Mouse (Mus musculus): ENCODE results near the gene Gcnt4. TPM values are rescaled to one million over a fixed set of nuclear protein-coding genes. Genes with fewer than 3 reads are reported as not detected.

Gene Gcnt4
- polyA plus RNA-seq, 1 experiment from 2014 or later: 0.23 TPM

DNA sequence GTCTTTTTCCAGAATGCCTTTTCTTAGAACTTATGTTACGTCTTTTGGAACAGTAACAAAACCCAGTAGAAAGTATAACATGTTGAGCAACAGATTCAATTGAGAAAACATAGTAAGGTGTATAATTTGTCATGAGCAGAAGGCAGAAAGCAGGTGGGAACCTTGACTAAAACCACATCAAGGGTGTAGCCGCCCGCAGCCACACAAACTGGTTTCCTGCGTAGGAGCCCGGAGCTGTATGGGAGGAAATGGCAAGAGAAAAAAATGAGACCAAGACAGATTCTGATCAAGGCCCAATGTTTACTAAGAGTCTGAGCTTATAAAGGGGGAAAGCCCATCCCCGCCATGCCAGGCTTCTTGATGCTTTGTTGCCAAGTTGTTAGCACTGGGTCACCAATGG, 32.0 kb downstream of the Gcnt4 start:
- Histone ChIP-seq H3K4me3 (no peak overlapping the region), H3K4me2 (replicated peaks) (no peak overlapping the region), H3K4me1 (no peaks in the 10 kb centered on the region), H3K36me3 (no peaks in the 10 kb centered on the region), H3K9ac (no peak overlapping the region), H3K27me3 (no peaks in the 10 kb centered on the region), H3K27ac (no peak overlapping the region), H3K9me3 (no peaks in the 10 kb centered on the region)
- WGBS: 86% methylated on average over 6 of the region's 6 CpGs
- ATAC-seq (ENCODE audit: insufficient number of reproducible peaks, insufficient read depth, low FRiP score, low TSS enrichment): no peak

DNA sequence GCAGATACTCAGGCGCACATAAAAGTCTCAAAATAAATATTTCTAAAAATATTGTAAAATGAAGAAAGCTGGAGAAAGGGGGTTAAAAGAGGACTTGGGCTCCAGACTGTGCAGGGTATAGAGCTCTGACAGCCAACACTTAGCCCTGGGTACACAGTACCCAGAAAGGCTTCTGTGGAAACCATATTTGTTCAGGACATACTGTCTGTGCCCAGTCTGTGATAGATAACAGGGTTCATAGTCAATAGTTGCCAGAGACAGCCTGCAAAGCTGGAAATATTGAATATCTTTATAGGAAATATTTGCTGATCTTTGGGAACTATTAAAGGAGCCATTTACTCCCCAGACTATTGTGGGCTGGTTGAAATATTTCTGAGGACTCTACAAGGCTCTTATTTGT, 35.5 kb downstream of the Gcnt4 start:
- Histone ChIP-seq H3K36me3 (no peaks in the 10 kb centered on the region), H3K4me2 (replicated peaks) (no peak overlapping the region), H3K27me3 (no peaks in the 10 kb centered on the region), H3K9ac (no peak overlapping the region), H3K27ac (no peak overlapping the region), H3K4me1 (no peaks in the 10 kb centered on the region), H3K4me3 (no peak overlapping the region), H3K9me3 (no peaks in the 10 kb centered on the region)
- WGBS: 85% methylated on average over 1 of the region's 1 CpGs
- ATAC-seq (ENCODE audit: insufficient number of reproducible peaks, insufficient read depth, low FRiP score, low TSS enrichment): no peak

DNA sequence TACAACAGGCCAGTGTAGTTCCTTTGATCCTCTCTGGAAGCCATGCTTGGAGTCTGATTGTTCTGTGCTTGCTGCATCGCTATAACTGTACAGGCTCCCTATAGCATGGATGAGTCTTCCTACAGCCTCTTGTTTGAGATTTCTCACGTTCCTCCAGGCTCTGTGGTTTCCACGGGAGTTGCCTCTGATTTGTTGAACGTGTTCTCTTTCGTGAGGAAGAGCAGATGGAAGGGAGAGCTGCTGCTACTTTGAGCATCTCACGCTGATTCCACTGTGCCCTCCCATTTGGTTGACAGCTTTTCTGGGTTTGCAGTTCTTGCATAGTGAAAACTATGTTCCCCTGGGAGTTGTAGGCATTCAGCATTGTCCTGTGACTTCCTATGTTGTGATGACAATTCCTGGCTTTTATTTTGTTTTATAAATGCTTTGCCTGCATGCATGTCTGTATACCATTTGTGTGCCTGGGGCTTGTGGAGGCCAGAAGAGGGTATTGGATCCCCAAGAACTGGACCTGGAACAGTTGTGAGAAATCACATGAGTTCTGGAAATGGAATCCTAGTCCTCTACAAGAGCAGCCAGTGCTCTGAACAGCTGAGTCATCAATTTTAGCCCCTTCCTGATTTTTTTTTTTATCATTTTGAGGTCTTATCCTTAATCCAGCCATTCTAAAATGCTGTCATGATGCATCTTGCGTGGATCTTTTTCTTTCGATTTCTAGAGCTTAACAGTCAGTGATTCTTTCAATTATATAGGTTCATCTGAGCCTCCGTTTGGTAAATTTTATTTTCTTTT, 37.1 kb downstream of the Gcnt4 start:
- Histone ChIP-seq H3K4me1 (no peaks in the 10 kb centered on the region), H3K9ac (no peak overlapping the region), H3K9me3 (no peaks in the 10 kb centered on the region), H3K4me2 (replicated peaks) (no peak overlapping the region), H3K36me3 (no peaks in the 10 kb centered on the region), H3K4me3 (no peak overlapping the region), H3K27ac (no peak overlapping the region), H3K27me3 (no peaks in the 10 kb centered on the region)
- no peak for ATAC-seq (ENCODE audit: insufficient number of reproducible peaks, insufficient read depth, low FRiP score, low TSS enrichment)
- WGBS: 83% methylated on average over 9 of the region's 9 CpGs

DNA sequence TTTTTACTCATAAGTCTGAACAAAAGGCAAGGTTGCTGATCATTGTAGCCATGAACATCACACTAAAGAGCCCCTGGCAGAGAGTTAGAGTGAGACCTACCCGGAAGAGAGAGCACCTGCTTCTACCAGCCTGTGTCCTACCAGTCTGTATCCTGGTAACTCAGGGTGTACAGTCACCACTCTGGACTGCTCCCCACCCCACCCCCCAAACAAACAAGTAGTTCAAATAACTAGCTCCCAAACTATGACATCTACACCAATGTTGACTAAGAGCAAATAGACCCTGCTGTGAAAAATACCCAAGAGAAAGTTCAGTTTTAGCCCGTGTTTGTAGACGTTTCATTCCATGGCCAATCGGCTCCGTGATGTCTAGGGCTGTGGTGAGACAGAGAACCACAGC, 38.3 kb downstream of the Gcnt4 start:
- Histone ChIP-seq H3K9ac (no peak overlapping the region), H3K4me2 (replicated peaks) (no peak overlapping the region), H3K4me3 (no peak overlapping the region), H3K9me3 (no peaks in the 10 kb centered on the region), H3K36me3 (no peaks in the 10 kb centered on the region), H3K27ac (no peak overlapping the region), H3K4me1 (no peaks in the 10 kb centered on the region), H3K27me3 (no peaks in the 10 kb centered on the region)
- ATAC-seq (ENCODE audit: insufficient number of reproducible peaks, insufficient read depth, low FRiP score, low TSS enrichment): no peak
- WGBS: 92% methylated on average over 5 of the region's 5 CpGs

DNA sequence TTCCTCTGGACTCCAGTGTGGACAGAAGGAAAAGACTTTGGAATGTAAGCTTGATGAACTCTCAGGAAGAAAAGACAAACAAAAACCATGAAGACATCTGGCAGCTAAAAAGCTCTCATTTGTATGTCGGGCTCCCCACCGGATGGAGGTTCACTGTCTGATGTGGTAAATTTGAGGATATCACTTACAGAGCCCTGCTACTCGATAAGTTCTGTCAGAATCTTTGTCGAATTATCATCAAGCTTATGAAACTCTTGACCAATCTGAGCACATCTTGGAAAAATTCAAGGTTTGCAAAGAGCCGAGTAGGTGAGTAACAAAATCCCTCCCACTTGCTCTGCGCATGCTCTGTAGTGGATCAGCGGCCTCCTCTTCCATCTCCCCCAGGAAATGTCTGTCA, 40.5 kb downstream of the Gcnt4 start:
- Histone ChIP-seq H3K4me2 (replicated peaks) (no peak overlapping the region), H3K9ac (no peak overlapping the region), H3K27me3 (no peaks in the 10 kb centered on the region), H3K9me3 (no peaks in the 10 kb centered on the region), H3K4me3 (no peak overlapping the region), H3K27ac (no peak overlapping the region), H3K36me3 (no peaks in the 10 kb centered on the region), H3K4me1 (no peaks in the 10 kb centered on the region)
- no peak for ATAC-seq (ENCODE audit: insufficient number of reproducible peaks, insufficient read depth, low FRiP score, low TSS enrichment)
- 73% methylated on average over 7 of the region's 7 CpGs for WGBS

DNA sequence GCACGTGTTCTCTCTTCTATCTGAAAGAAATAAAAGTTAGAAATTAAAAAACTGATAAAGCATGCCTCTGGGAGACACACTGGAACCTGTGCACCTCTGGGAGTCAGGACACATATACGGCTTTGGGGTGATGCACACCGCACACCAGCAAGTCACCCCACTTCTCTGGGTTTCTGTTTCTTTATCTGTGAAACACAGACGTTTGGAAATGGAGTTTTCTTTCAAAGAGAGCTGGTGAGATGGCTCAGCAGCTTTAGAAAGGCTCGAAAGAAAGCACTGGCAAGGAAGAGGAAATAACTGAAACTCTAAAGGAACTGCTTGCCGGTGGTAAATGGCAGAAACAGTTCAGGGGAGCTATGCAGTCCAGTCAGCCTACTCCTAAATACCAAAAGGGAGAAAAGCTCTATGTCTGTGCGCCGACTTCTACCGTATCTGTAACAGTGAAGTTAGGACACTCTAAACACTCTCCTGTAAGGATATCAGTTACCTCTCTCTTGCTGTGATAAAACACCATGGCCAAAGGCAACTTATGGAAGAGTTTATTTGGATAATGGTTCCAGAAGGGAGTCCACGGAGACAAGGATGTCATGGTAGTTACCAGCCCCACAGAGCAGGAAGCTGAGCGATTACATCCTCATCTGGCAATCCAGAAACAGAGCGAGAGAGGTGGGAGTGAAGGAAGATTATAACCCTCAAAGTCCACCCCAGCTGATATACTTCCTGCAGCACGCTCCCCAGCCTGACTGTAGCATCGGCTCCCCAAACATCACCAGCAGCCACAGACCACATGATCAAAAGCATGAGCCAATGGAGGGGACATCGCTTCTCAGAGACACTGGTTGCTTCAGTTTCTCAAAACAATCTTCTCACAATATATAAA, 42.0 kb downstream of the Gcnt4 start:
- no peaks in the 10 kb centered on the region for H3K4me1 ChIP-seq
- H3K9ac ChIP-seq: no peak overlapping the region
- H3K4me3 ChIP-seq: no peak overlapping the region
- no peaks in the 10 kb centered on the region for H3K36me3 ChIP-seq
- no peaks in the 10 kb centered on the region for H3K9me3 ChIP-seq
- no peak for ATAC-seq (ENCODE audit: insufficient number of reproducible peaks, insufficient read depth, low FRiP score, low TSS enrichment)
- WGBS: 81% methylated on average over 15 of the region's 15 CpGs
- no peak overlapping the region for H3K27ac ChIP-seq
- no peaks in the 10 kb centered on the region for H3K27me3 ChIP-seq
- H3K4me2 ChIP-seq (replicated peaks): no peak overlapping the region

DNA sequence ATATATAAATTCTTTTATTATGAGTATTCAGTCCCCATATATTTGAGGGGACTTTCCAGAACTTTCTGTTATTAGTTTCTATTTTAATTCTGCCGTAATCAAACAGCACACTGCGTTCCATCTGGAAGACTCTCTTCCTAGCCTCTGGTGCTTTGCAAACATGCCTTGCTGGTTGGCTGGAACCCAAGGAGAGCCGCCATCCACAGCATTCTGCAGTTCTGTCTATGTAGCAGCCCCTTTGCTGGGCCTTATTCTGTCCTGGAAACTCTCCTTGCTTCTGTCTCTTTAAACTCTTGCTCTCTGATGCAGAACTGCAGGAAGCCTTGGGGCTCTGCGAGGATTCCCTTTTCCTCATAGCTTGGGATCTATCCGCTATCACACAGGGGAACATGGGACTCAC, 42.6 kb downstream of the Gcnt4 start:
- Histone ChIP-seq H3K36me3 (no peaks in the 10 kb centered on the region), H3K9ac (no peak overlapping the region), H3K4me2 (replicated peaks) (no peak overlapping the region), H3K9me3 (no peaks in the 10 kb centered on the region), H3K27me3 (no peaks in the 10 kb centered on the region), H3K4me3 (no peak overlapping the region), H3K27ac (no peak overlapping the region), H3K4me1 (no peaks in the 10 kb centered on the region)
- ATAC-seq (ENCODE audit: insufficient number of reproducible peaks, insufficient read depth, low FRiP score, low TSS enrichment): no peak
- 87% methylated on average over 5 of the region's 5 CpGs for WGBS

DNA sequence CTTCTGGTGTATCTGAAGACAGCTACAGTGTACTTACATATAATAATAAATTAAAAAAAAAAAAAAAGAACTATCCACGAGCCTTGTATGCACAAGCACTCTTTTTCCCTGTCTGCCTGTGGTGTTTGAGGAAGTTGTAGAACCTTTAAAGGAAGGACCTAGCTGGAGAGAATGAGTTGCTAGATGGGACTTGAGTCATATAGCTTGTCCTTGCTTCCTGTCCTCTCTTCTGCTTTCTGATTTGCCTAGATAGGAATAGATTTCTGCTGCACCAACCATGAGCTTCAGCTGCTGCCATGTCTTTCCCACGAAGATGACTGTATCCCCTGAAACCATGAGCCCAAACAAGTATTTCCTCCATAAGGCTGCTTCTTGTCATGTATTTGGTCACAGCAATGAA, 43.3 kb downstream of the Gcnt4 start:
- 79% methylated on average over 2 of the region's 2 CpGs for WGBS
- no peak overlapping the region for H3K9ac ChIP-seq

DNA sequence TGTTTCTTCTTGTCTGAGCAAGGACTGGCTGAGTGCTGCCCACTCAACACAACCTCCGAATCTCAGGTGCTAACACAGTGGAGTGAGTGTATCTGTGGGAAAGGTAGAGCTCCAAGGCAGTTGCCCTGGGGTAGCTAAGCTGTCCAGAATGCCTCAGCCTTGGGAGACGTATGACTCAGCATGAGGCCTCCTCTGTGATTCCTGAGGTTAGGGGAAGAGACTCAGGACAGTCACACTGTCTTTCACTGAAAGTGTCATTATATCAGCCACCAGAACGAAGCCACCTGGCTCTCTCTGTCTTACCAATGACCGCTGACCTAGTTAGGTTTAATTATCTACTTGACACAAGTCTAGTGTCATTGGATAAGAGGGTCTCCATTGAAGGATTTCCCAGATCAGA, 46.6 kb downstream of the Gcnt4 start:
- no peak overlapping the region for H3K4me3 ChIP-seq
- 88% methylated on average over 4 of the region's 4 CpGs for WGBS
- H3K27ac ChIP-seq: no peak overlapping the region
- no peaks in the 10 kb centered on the region for H3K36me3 ChIP-seq
- no peaks in the 10 kb centered on the region for H3K27me3 ChIP-seq
- no peak overlapping the region for H3K9ac ChIP-seq
- ATAC-seq (ENCODE audit: insufficient number of reproducible peaks, insufficient read depth, low FRiP score, low TSS enrichment): no peak
- no peaks in the 10 kb centered on the region for H3K9me3 ChIP-seq
- H3K4me1 ChIP-seq: no peaks in the 10 kb centered on the region
- H3K4me2 ChIP-seq (replicated peaks): no peak overlapping the region

More for the DNA sequence above, 43.3 kb downstream of the Gcnt4 start:
- no peaks in the 10 kb centered on the region for H3K4me1 ChIP-seq
- no peaks in the 10 kb centered on the region for H3K36me3 ChIP-seq
- H3K4me2 ChIP-seq (replicated peaks): no peak overlapping the region
- ATAC-seq (ENCODE audit: insufficient number of reproducible peaks, insufficient read depth, low FRiP score, low TSS enrichment): no peak
- H3K27ac ChIP-seq: no peak overlapping the region
- H3K9me3 ChIP-seq: no peaks in the 10 kb centered on the region
- H3K4me3 ChIP-seq: no peak overlapping the region
- no peaks in the 10 kb centered on the region for H3K27me3 ChIP-seq

DNA sequence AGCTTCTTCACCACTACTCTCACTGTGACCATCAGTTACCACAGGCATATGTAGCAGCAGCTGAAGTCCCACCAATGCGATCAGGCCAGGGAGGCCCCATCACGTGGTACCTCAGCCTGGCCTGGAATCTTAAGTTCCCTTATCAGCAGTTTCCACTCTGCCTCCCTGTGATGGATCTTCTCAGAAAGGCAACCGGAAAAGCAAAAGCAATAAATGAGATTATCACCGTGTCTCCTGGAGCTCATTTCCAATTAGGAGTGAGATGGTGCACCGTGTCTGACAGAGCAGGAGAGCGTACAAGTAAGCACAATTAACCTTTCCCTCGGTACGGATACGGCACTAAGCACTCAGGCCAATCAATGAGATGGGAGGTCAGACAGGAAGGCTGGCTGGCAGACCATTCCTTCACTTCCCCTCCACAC, 47.4 kb downstream of the Gcnt4 start:
- H3K27me3 ChIP-seq: no peaks in the 10 kb centered on the region
- 75% methylated on average over 9 of the region's 9 CpGs for WGBS
- H3K9me3 ChIP-seq: no peaks in the 10 kb centered on the region
- ATAC-seq (ENCODE audit: insufficient number of reproducible peaks, insufficient read depth, low FRiP score, low TSS enrichment): no peak
- H3K4me1 ChIP-seq: no peaks in the 10 kb centered on the region
- no peak overlapping the region for H3K4me2 ChIP-seq (replicated peaks)
- H3K36me3 ChIP-seq: no peaks in the 10 kb centered on the region
- H3K27ac ChIP-seq: no peak overlapping the region
- no peak overlapping the region for H3K9ac ChIP-seq
- no peak overlapping the region for H3K4me3 ChIP-seq

DNA sequence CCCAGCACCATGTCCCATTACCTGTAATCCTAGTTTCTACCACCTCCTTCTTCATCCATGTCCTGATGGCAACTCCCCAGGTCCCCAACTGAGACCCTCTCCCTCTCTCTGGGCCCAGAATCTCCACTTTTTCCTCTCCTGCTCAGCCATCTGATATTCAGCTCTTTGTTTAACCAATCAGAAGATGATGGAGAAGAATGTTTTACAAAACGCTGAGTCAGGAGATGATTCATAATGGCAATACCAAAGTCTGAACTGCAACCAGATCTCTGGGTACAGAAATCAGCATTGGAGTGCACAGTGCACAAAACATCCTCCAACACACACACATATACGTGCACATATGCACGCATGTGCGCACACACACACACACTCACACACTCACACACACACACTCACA, 48.8 kb downstream of the Gcnt4 start:
- H3K9me3 ChIP-seq: no peaks in the 10 kb centered on the region
- H3K4me1 ChIP-seq: no peaks in the 10 kb centered on the region
- no peak overlapping the region for H3K4me2 ChIP-seq (replicated peaks)
- ATAC-seq (ENCODE audit: insufficient number of reproducible peaks, insufficient read depth, low FRiP score, low TSS enrichment): no peak
- H3K36me3 ChIP-seq: no peaks in the 10 kb centered on the region
- no peak overlapping the region for H3K4me3 ChIP-seq
- no peak overlapping the region for H3K9ac ChIP-seq
- H3K27ac ChIP-seq: no peak overlapping the region
- WGBS: 96% methylated on average over 4 of the region's 4 CpGs
- no peaks in the 10 kb centered on the region for H3K27me3 ChIP-seq

DNA sequence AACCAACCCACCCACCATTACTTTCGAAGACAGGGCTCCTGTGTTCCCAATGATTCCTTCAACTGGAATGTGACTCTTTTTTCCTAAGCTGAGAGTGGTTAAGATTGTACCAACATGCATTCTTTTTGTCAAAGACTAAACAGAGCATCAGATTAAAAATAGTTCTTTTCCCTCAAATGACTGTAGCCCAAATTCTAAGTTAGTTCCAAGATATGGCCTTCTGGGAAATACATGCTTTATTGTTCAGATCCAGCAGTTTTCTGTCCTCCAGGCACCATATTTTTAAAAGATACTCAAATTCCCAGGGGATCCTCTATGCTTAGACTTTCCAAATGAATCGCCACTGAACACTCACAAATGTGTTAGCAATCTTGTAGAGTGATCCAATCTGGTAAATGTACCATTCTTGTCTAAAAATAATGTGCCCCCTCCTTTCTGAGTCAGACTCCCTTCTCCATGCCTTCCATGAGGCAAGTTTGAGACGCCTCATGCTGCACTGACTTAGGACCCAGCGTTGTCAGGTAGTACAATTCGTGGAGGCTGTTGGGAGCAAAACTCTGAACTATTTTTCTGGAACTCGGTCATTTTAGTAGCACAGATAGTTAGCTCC, 52.6 kb downstream of the Gcnt4 start:
- Histone ChIP-seq H3K4me3 (no peak overlapping the region), H3K4me1 (no peaks in the 10 kb centered on the region), H3K36me3 (no peaks in the 10 kb centered on the region), H3K9ac (no peak overlapping the region), H3K4me2 (replicated peaks) (no peak overlapping the region), H3K27ac (no peak overlapping the region), H3K9me3 (no peaks in the 10 kb centered on the region), H3K27me3 (no peaks in the 10 kb centered on the region)
- no peak for ATAC-seq (ENCODE audit: insufficient number of reproducible peaks, insufficient read depth, low FRiP score, low TSS enrichment)
- WGBS: 90% methylated on average over 6 of the region's 6 CpGs
